Mouse (Mus musculus) cerebellum, postnatal 4 days (tissue): ENCODE data around the gene Rnf111.

Experiments used
- DNase-seq, 2 experiments: peaks; one replicate each; pipeline ENCODE4 v3.0.0; 2022; ENCODE audit warnings: low spot score in 2 of 2, mixed read lengths in 1 of 2

Gene Rnf111

GRCm38 (mm10) chr9:70396083-70396482 lies 107.4 kb downstream of the Rnf111 start:
- DNase-seq: no peak

- DNase-seq: no peak
Observed at GRCm38 (mm10) chr9:70395617-70396016, 107.9 kb downstream of the Rnf111 start.

- DNase-seq: peak in 1 of 2 experiments; percentile 57
Observed at GRCm38 (mm10) chr9:70392563-70392907, 111.0 kb downstream of the Rnf111 start.

DNA sequence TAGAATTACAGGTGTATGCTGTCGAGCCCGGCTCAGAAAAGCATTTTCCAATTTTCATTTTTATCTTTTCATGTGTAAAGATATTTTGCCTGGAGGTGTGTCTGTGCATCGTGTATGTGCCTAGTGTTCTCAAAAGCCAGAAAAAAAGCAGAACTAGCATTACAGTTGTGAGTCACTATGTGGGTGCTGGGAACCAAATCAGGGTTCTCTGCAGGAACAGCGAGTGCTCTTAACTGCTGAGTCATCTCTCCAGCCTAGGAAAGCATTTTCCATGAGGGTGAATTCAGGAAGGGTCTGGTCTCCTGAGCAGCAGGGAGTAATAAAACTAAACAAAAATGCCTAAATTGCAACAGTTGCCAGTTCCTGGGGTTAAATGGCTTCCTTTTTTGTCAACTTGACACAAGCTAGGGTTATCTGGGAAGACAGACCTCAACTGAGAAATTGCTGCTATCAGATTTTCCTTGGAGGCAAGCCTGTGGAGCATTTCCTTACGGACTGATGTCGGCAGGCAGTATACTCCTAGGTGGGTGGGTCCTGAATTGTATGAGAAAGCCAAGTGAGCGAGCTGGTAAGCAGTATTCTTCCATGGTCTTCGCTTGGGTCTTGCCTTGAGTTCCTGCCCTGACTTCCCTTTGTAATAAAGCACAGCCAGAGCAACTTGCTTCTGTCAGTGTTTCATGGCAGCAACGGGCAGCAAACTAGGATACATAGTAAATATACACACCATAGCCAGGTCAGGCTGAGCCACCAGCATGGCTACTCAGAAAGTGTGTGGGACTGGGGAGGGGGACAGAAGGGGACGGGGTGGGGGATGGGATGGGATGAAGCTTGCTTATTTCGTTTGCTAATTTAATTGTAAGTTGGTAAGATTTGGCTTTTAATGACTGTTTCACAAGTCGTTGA lies 111.6 kb downstream of the Rnf111 start:
- no peak for DNase-seq

DNA sequence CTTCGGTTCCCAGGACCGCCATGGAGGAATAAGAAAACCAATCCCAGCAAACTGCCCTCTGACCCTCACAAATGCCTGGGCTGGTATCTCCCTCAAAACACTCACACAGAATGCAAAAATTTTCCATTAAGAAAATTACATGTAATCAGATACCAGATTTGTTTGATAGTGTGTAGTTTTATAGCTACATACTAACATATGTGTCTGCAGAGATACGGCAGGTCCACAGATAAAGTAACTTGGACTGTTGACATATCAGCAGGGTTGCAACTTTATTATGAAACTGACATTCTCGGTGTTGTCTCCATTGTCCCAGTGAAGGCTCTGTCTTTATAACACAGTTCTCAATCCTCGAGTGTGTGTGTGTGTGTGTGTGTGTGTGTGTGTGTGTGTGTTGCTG lies 112.5 kb downstream of the Rnf111 start:
- no peak for DNase-seq

DNA sequence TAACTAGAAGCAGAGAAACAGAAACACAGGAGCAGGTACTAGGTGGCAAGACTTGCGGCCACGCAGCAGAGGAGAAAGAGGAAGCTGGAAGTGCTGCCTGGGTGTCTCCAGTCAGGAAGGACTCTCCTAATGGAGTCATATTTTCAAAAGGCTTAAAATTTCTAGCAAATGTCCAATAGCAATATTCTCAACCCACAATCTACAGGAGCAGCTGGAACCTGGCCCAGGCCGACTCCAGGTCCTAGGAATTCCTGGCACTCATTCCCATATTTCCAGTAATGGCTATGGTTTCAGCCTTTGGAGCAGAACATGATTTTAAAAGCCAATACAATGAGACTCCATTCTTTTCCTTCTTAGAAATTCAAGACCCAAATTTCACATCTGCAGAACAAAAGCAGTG lies 114.0 kb downstream of the Rnf111 start:
- no peak for DNase-seq

- no peak for DNase-seq
Observed at GRCm38 (mm10) chr9:70387410-70388119, 116.0 kb downstream of the Rnf111 start.

- no peak for DNase-seq
Observed at GRCm38 (mm10) chr9:70384958-70385728, 118.4 kb downstream of the Rnf111 start.

- DNase-seq: no peak
Observed at GRCm38 (mm10) chr9:70384494-70384893, 119.0 kb downstream of the Rnf111 start.

- DNase-seq: no peak
Observed at GRCm38 (mm10) chr9:70383750-70384149, 119.8 kb downstream of the Rnf111 start.

DNA sequence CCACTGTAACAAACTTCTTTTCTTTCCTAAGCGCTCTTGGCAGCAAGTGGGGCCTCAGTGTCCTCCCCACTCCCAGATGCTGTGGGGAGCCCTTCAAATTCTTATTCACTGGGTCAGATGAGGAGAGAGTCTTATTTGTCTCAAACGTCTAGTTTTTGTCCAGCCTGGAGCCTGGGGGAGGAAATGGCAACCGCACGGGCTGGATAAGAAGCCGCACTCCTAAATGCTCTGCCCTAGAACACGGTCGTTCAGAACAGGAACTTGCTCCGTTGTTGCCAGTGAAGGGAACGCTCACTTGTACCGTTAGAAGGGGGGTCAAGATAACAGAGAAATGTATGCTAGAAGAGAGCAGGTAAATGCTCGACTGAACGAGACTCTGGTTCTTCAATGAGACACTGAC lies 121.4 kb downstream of the Rnf111 start:
- DNase-seq: no peak

DNA sequence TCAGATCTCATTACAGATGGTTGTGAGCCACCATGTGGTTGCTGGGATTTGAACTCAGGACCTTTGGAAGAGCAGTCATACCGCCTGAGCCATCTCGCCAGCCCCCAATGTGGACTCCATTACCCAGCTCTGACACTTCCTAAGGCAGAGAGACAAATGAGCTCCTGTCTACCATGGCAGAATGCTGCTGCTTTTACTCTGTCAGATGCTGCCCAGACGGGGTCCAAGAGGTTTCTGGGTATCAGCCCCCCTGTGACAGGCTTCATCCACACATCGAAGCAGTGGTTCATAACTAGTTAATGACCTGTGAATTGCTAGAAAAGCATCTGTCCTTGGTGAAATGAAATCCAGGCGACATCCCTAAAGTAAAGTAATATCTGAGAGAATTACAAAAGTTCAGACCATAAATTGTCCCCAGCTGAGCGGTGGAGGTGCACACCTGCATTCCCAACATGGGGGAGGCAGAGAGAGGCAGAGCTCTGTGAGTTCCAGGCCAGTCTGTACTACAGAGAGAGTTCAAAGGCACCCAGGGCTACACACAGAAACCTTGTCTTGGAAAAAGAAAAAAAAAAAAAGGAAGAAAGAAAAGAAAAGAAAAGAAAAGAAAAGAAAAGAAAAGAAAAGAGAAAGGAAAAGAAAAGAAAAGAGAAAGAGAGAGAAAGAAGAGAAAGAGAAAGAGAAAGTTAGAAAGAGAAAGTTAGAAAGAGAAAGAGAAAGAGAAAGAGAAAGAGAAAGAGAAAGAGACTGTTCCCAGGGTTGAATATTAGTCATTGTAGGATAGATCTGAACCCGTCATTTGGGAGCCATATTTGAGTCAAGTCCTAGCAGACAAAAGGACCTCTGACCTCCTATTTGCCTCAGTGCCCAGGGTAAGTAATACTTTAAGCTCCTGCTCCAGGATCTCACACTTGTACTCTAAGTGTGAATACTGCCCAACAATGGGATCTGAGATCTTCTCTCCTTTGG lies 123.7 kb downstream of the Rnf111 start:
- no peak for DNase-seq
